Mouse (Mus musculus) liver, embryonic 11.5 days (tissue): ENCODE data around the gene Cyp2d22. TPM values are rescaled to one million over a fixed set of nuclear protein-coding genes. Genes with fewer than 3 reads are reported as not detected.
"Not testable (repeated sequence)": the region's sequence is repeated elsewhere in the genome, so short reads cannot be mapped to it uniquely, and the experiment has no call there.

Experiments used
- ATAC-seq: fragments of 200-750 bp; cut with Nextera tagmentation; replicated peaks from 2 replicates; pipeline ENCODE4 v1.8.0; 2017; ENCODE audit warnings: moderate number of reproducible peaks, mild to moderate bottlenecking, moderate TSS enrichment, moderate library complexity; ENCODE audit not compliant: low FRiP score
- DNase-seq: peaks from one replicate; pipeline ENCODE4 v3.0.0-alpha.2; 2017; ENCODE audit warnings: low spot score
- H3K27ac ChIP-seq: fragments of 300-500 bp; sonication (generic); 2 replicates; pipeline ENCODE4 v1.5.1; 2014; ENCODE audit warnings: mild to moderate bottlenecking, low read depth, low read length, control low read depth
- H3K27me3 ChIP-seq: fragments of 300-500 bp; sonication (generic); replicated peaks from 2 replicates; pipeline ENCODE4 v1.6.1; 2014; ENCODE audit warnings: low read length, mixed read lengths; ENCODE audit not compliant: control insufficient read depth, insufficient read depth
- H3K36me3 ChIP-seq: fragments of 300-500 bp; sonication (generic); 2 replicates; pipeline ENCODE4 v1.6.1; 2014; ENCODE audit warnings: mild to moderate bottlenecking, low read length, moderate library complexity, mixed read lengths; ENCODE audit not compliant: control insufficient read depth, insufficient read depth
- H3K4me1 ChIP-seq: fragments of 300-500 bp; sonication (generic); replicated peaks from 2 replicates; pipeline ENCODE4 v1.6.1; 2014; ENCODE audit warnings: low read length, mixed read lengths; ENCODE audit not compliant: control insufficient read depth, insufficient read depth
- H3K4me2 ChIP-seq: fragments of 300-500 bp; sonication (generic); 2 replicates; pipeline ENCODE4 v1.6.1; 2014; ENCODE audit warnings: mild to moderate bottlenecking, control low read depth, moderate library complexity
- H3K4me3 ChIP-seq: fragments of 300-500 bp; sonication (generic); 2 replicates; pipeline ENCODE4 v1.5.1; 2014; ENCODE audit warnings: low read depth, low read length, control low read depth
- H3K9ac ChIP-seq: fragments of 300-500 bp; sonication (generic); 2 replicates; pipeline ENCODE4 v1.6.1; 2014; ENCODE audit warnings: low read depth, low read length, control low read depth
- H3K9me3 ChIP-seq: fragments of 300-500 bp; sonication (generic); 2 replicates; pipeline ENCODE4 v1.6.1; 2016; ENCODE audit warnings: low read length, inconsistent platforms, mixed read lengths; ENCODE audit not compliant: control insufficient read depth
- WGBS: fragments of 180-500 bp; shearing (Covaris S2); extraction: QIAGEN DNeasy Blood & Tissue Kit; methylation state at CpG from one replicate; pipeline ENCODE4 v1.1.7; 2014; 5-methylcytosine and 5-hydroxymethylcytosine counted together
- polyA plus RNA-seq: library from polyadenylated mRNA; unstranded; fragments of >200 nt; fragmentation: Nextera tagmentation; extraction: Ambion mirVana; gene quantifications from 2 replicates; pipeline ENCODE4 v1.2.1, GENCODE M21; 2014

Gene Cyp2d22
- polyA plus RNA-seq, 1 experiment from 2014 or later = 6.8 TPM

GRCm38 (mm10) chr15:82372446-82372845 lies 7.6 kb downstream of the Cyp2d22 start:
- H3K9ac ChIP-seq = no peak overlapping the region
- H3K9me3 ChIP-seq = no peaks in the 10 kb centered on the region
- peaks cover 4% of the 10 kb centered on the region; the same call in 1 of the 2 replicates for H3K36me3 ChIP-seq
- no peaks in the 10 kb centered on the region for H3K27me3 ChIP-seq
- WGBS = 84% methylated on average over 6 of the region's 6 CpGs
- no peak for DNase-seq
- ATAC-seq = no peak
- no peak overlapping the region for H3K27ac ChIP-seq
- H3K4me1 ChIP-seq = no peaks in the 10 kb centered on the region
- H3K4me2 ChIP-seq = no peak overlapping the region
- no peak overlapping the region for H3K4me3 ChIP-seq

- no peak for DNase-seq
- H3K36me3 ChIP-seq = peaks cover 4% of the 10 kb centered on the region; the same call in 1 of the 2 replicates
- no peaks in the 10 kb centered on the region for H3K4me1 ChIP-seq
- no peak overlapping the region for H3K4me3 ChIP-seq
- 78% methylated on average over 1 of the region's 1 CpGs for WGBS
- ATAC-seq = no peak
- no peak overlapping the region for H3K9ac ChIP-seq
- no peak overlapping the region for H3K4me2 ChIP-seq
- no peaks in the 10 kb centered on the region for H3K27me3 ChIP-seq
- no peak overlapping the region for H3K27ac ChIP-seq
- H3K9me3 ChIP-seq = no peaks in the 10 kb centered on the region
Measured at GRCm38 (mm10) chr15:82368851-82369250, 11.2 kb downstream of the Cyp2d22 start.

GRCm38 (mm10) chr15:82368146-82368545 lies 11.9 kb downstream of the Cyp2d22 start:
- no peak overlapping the region for H3K9ac ChIP-seq
- no peak overlapping the region for H3K27ac ChIP-seq
- ATAC-seq (no peak), DNase-seq (no peak)
- 84% methylated on average over 4 of the region's 4 CpGs for WGBS
- no peak overlapping the region for H3K4me3 ChIP-seq
- no peaks in the 10 kb centered on the region for H3K4me1 ChIP-seq
- no peaks in the 10 kb centered on the region for H3K36me3 ChIP-seq
- no peaks in the 10 kb centered on the region for H3K27me3 ChIP-seq
- H3K4me2 ChIP-seq = no peak overlapping the region
- no peaks in the 10 kb centered on the region for H3K9me3 ChIP-seq

DNA sequence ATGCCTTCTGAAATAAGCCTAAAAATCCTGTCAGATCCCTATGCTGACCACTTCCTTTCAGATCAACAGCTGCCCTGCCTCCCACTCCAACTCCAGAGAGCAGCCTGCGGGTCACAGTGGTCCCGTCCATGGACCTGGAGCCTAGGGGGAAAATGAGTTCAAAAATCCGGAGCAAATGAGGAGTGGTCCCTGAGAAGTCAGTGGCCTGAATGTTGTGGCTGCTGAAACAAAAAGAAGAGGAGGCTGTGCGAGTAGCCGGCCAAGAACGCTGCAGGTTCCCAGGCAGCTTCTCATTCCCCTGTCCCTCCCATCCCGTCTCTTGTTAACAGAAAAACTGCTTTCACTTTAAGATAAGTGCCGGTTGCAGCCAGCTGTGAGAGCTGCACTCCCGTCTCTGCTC lies 15.5 kb downstream of the Cyp2d22 start:
- H3K4me3 ChIP-seq, ATAC-seq: not testable (repeated sequence)

GRCm38 (mm10) chr15:82363801-82364200 lies 16.3 kb downstream of the Cyp2d22 start:
- H3K9me3 ChIP-seq, H3K9ac ChIP-seq, H3K4me2 ChIP-seq, H3K27ac ChIP-seq, DNase-seq, H3K27me3 ChIP-seq, H3K4me3 ChIP-seq, H3K4me1 ChIP-seq, ATAC-seq, H3K36me3 ChIP-seq: not testable (repeated sequence)
- WGBS = 30% methylated on average over 7 of the region's 12 CpGs

More for the DNA sequence above, 15.5 kb downstream of the Cyp2d22 start:
- DNase-seq, H3K4me1 ChIP-seq, H3K9ac ChIP-seq, H3K27ac ChIP-seq, H3K9me3 ChIP-seq, H3K27me3 ChIP-seq, H3K36me3 ChIP-seq: not testable (repeated sequence)
- 8% methylated on average over 6 of the region's 9 CpGs for whole genome bisulfite sequencing
- H3K4me2 ChIP-seq = peak overlapping the region; percentile 42

DNA sequence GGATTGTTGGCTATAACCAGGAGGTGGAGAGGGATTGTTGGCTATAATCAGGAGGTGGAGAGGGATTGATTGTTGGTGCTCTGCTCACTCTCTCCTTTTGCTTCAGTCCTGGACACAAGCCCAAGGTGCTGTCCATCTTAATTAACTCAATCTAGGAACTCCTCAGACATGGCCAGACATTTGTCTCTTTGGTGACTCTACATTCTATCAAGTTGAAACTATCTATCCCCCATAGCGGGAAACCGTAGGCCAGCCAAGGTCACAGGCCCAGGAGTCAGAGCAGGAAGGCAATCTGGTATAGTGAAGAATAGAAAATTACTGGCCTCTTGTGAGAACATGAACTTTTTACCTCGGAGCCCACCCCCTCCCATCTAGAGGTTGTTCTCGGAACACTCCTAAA lies 17.8 kb downstream of the Cyp2d22 start:
- WGBS = 92% methylated on average over 3 of the region's 4 CpGs
- H3K4me1 ChIP-seq = peaks cover 8% of the 10 kb centered on the region
- no peaks in the 10 kb centered on the region for H3K36me3 ChIP-seq
- no peak overlapping the region for H3K27ac ChIP-seq
- H3K4me2 ChIP-seq = no peak overlapping the region
- H3K9me3 ChIP-seq = no peaks in the 10 kb centered on the region
- no peak overlapping the region for H3K9ac ChIP-seq
- no peak overlapping the region for H3K4me3 ChIP-seq
- no peaks in the 10 kb centered on the region for H3K27me3 ChIP-seq
- DNase-seq (peak; percentile 26), ATAC-seq (no peak)

DNA sequence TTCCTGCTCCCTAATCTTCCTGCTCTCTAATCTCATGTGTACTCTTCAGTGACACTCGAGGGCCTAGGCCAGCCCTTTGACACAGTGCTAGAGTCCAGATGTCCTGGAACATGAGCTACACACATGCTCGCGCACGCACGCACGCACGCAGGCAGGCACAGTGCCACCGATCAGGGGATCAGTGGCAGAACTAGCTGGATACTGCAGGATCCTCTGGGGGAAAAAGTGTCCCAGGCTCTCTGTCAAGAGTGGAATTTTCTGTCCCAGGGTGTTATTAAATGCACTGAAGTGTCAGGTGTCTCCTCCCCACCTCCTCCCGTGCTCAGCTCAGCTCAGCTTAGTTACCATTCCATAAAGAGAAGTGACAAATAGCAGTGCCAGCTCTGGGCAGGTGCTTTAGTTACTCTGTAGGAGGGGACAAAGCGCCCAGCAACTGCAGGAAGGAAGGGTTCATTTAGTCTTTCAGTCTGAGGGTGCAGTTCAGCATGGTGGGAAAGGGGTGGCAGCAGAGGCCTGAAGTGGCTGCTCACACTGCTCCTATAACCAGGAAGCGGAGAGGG lies 18.5 kb downstream of the Cyp2d22 start:
- Histone ChIP-seq H3K27ac (peak overlapping the region; percentile 48), H3K4me3 (no peak overlapping the region), H3K36me3 (no peaks in the 10 kb centered on the region), H3K4me1 (peaks cover 8% of the 10 kb centered on the region), H3K27me3 (no peaks in the 10 kb centered on the region), H3K4me2 (no peak overlapping the region), H3K9ac (no peak overlapping the region), H3K9me3 (no peaks in the 10 kb centered on the region)
- ATAC-seq (no peak), DNase-seq (no peak)
- WGBS = 74% methylated on average over 11 of the region's 11 CpGs

DNA sequence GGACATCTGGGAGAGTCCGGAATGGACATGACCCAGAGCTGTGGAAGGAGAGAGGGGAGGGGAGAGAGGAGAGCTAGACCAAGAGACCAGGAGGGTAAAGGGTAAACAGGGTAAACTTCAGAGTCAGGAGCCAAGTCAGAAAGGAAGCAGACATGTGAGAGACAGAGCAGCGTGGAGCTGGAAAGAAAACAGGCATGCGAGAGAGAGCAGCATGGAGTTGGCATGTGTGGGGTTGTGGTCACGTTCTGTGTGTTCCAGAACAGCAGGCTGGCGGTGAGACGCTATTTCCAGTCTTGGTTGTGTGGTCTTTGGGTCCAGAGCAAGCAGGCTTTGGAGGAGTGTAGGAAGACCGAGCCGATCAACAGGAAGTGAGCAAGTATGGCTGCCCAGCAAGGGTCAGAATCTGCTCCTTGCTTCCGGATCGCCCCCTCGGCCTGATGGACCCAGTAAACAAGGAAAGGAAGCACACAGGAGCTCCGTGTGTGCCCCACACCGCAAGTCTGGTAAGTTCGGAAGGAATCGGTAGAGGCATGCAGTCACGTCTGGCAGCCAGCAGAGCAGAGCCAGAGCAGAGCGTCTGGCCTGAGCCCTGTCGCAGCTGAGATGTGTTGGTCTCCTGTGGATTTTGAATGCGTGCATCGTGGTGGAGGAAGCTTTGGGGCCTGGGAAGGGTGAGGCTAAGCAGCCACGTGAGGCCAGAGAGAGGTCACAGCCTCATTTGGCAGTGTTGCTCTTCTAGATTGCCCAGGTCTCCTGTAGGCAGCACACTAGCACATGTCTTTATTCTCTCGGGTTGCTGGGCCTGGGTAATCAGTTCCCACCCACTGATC lies 21.4 kb downstream of the Cyp2d22 start:
- Histone ChIP-seq H3K27me3 (no peaks in the 10 kb centered on the region), H3K9me3 (no peaks in the 10 kb centered on the region), H3K4me1 (peaks cover 8% of the 10 kb centered on the region), H3K36me3 (no peaks in the 10 kb centered on the region), H3K27ac (peak overlapping the region; percentile 17; the same call in 1 of the 2 replicates), H3K4me2 (no peak overlapping the region), H3K4me3 (no peak overlapping the region), H3K9ac (no peak overlapping the region)
- 62% methylated on average over 22 of the region's 22 CpGs for WGBS
- no peak for ATAC-seq
- no peak for DNase-seq
